Mouse (Mus musculus): ENCODE data around the gene Dennd6b.
A peak's percentile ranks its signal among the peaks of the same experiment; 100 is the strongest.

Dennd6b gene

DNA sequence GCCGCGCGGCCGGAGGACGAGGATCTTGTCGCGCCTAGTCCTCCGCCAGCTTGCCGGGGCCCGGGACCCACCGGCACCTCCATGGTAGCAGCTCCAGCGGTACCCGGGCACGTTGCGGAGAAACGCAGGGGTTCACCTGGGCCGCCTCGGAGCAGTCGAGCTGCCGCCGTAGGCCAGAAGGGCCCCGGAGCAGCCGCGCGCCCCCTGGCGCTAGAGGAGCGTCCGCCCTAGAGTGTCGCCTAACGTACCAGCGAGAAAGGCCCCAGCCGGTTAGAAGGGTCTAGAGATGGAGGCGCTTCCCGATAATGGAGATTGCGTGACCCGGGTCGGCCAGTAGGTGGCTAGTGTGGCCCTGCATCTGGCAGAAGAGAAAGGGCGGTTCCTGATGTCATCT lies at the start of gene Dennd6b:
Dennd6b (minus strand) TSS at position 184 of the 394 bp plus-strand sequence.
- peak; percentile 97 for DNase-seq (ENCODE audit: low spot score)

- DNase-seq (ENCODE audit: low spot score), result no peak
Measured at GRCm38 (mm10) chr15:89241025-89241424, 44.7 kb upstream of the Dennd6b start.

GRCm38 (mm10) chr15:89239751-89240392 lies 43.6 kb upstream of the Dennd6b start:
- DNase-seq (ENCODE audit: low spot score), result no peak

- DNase-seq (ENCODE audit: low spot score), result no peak
Measured at GRCm38 (mm10) chr15:89234052-89234451, 37.8 kb upstream of the Dennd6b start.

DNA sequence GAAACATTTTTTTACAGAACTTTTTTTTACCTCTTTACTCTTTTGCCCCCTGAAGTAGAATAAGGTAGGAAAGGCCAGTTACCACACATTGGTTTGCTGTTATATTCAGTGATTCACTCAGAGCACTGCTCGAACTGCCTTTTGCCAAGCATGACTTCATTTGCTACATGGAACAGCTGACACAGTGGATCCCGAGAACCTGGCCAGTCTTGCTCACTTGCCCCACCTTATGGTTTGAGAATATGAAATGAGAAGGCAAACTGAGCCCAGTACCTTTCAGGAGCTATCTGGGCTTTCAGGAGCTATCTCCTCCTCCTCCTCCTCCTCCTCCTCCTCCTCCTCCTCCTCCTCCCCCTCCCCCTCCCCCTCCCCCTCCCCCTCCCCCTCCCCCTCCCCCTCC lies 37.3 kb upstream of the Dennd6b start:
- peak; percentile 38 for DNase-seq (ENCODE audit: low spot score)

DNA sequence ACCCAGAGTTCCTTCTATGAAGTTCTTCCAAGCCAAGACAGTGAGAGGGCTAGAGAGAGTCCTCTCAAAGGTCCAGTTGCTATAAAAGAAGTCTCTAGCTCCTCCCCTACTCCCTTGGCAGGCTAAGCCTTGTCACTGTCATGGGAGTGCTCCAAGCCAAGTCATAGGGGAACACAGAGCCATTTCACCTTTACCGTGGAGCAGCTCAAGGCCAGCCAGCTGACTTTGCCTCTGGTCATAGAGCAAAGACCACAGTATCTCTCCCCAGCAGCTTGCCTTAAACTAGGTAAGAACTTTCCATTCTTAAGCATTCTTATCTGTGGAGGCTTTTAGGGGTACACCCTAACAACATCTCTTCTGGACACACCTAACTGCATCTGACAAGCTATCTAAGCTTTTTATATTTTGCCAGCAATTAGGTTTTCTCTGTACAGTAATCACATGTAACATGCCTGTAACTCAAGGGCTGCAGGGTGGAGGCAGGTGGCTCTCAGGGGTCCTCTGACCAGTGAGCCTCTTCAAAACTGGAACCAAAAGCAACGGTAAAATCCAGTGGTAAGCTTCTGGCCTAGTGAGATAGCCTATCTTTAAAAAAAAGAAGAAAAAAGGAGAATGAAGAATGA lies 19.4 kb upstream of the Dennd6b start:
- DNase-seq (ENCODE audit: low spot score), result no peak

DNA sequence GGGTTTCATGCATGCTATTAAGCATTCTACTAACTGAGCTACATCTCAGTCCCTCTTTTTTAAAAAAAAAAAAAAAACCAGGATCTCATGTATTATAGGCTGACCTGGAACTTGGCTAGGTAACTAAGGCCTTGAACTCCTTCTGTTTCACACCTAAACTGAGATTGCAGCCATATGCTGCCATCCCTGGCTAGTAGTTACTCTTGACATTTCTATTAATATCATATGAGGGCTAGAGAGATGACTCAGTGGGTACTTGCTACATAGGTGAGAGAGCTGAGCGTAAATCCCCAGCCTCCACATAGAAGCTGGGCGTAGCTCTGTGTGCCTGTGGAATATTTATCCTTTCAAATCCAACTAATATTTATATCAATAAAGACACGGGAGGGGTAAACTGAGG lies 18.7 kb upstream of the Dennd6b start:
- no peak for DNase-seq (ENCODE audit: low spot score)

- DNase-seq (ENCODE audit: low spot score), result no peak
Measured at GRCm38 (mm10) chr15:89213517-89213916, 17.2 kb upstream of the Dennd6b start.

GRCm38 (mm10) chr15:89212495-89212894 lies 16.2 kb upstream of the Dennd6b start:
- DNase-seq (ENCODE audit: low spot score), result no peak

DNA sequence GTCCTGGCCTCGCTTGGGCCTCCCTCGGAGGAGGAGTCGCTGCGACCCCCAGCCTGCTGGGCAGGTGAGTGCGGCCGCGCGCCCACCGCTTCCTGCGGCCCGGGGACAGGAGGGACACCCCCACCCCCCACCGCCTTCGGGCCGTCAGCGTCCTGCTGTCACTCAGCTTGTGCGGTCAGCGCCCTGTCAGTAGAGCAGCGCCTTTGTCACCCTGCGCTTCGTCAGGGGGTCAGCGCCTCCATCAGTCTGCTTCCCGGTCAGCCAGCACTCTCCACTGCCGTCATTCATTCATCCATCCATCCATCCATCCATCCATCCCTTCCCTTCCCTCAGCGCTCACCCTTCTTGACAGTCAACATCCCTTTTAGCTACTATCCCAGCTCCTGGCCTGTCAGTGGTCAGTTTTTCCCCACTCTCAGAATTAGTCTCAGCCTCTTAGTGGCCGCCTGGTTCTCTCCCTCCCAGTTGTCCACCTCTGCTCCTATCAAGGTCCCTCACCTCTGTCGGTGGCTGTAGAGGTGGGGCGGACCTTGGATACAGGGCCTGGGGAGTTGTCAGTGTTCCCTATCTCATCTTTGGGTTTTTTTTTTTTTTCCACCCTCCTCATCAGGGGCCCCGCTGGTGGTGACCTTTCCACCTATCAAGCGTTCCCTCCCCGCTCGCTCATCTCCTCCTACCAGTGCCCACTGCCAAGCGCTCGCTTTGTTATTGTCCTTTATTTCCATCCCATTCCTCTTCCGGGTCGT lies 15.6 kb upstream of the Dennd6b start:
- no peak for DNase-seq (ENCODE audit: low spot score)

GRCm38 (mm10) chr15:89210915-89211715 lies 14.8 kb upstream of the Dennd6b start, which contains the start of gene Ppp6r2:
Gene Ppp6r2, plus strand, starts transcription at chr15:89211553.
- peak; percentile 78 for DNase-seq (ENCODE audit: low spot score)

GRCm38 (mm10) chr15:89209886-89210761 lies 13.8 kb upstream of the Dennd6b start:
- DNase-seq (ENCODE audit: low spot score), result peak; percentile 89

- DNase-seq (ENCODE audit: low spot score), result no peak
Measured at GRCm38 (mm10) chr15:89207457-89207856, 11.2 kb upstream of the Dennd6b start.

DNA sequence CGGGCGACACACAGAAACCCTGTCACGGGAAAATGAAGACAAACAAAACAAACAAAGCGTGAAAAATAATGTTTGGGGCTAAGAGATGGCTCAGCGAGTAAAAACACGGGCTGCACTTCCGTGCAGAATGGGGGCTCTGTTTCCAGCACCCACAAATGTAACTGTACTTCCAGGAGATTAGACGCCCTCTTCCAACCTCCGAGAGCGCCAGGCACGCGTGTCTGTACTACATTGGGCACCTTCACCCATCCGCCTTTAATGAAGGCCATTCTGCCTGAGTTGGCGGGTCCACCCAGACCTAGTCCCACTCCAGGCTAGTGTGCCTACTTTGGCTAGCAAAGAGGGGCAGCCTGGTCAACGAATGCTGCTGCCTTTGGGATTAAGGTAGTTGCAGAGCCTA lies 760 bp upstream of the Dennd6b start:
- DNase-seq (ENCODE audit: low spot score), result no peak

DNA sequence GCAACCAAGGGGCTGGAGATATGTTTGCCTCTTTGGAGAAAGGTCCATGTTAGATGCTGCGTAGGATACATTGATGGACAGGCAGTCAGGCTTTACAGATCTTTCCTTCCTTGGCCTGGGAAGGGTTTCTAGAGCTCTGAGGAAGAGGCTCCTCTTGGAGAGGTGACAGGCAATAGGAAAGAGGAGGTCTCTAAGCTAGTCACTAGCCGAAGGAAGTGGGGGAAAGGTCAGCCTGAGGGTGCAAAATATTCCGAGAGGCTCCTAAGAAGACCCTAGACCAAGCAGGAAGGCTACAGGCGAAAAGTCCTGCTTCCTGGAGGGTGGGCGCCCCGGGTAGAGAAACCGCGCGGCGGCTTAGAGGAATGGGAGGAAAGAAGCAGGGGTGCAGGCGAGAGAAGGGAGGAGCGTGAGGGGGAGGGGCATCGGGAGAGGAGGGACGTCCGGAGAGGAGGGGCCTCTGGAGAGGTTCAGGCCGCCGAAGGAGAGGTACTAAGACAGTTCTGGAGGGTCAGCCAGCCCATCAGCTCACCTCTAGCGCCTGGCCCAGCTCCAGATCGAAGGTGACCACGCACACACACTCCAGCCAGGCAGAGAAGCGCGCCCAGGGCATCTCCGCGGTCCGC lies 495 bp downstream of the Dennd6b start:
- DNase-seq (ENCODE audit: low spot score), result peak; percentile 92

DNA sequence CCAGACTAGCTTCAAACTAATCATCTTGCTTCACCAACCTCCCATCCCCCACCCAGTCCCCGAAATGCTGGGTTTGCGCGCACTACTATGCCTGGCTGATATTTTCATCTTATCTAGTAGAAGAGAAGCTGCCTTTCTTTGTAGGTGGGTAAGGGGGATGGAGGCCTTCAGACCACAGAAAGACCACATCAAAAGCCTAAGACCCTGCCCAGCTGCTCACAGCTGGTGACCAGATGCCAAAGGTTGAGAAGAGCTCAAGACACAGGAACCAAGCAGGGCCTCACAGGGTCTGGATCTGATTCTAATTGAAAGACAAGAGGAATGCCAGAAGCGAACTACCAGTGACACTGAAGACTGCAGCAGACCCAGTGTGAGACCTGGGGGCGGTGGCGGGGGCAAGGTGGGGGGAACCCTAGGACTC lies 1.0 kb downstream of the Dennd6b start:
- no peak for DNase-seq (ENCODE audit: low spot score)

DNA sequence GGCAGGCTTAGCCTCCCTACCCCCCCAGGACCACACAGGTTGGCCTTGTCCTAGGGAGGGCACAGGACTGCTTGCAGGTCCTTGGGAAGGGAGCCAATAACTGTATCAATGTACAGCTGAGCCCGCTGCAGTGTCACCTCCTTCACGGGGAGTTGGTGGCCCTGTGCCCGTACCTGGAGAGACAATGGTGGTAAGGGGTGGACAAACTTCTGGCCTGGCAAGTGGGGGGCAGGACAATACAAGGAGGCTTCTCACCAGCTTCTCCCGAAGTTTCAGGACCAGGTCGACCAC lies 11.4 kb downstream of the Dennd6b start:
- no peak for DNase-seq (ENCODE audit: low spot score)

GRCm38 (mm10) chr15:89184141-89184936 lies 12.0 kb downstream of the Dennd6b start:
- no peak for DNase-seq (ENCODE audit: low spot score)

GRCm38 (mm10) chr15:89182842-89183241 lies 13.5 kb downstream of the Dennd6b start:
- DNase-seq (ENCODE audit: low spot score), result no peak

DNA sequence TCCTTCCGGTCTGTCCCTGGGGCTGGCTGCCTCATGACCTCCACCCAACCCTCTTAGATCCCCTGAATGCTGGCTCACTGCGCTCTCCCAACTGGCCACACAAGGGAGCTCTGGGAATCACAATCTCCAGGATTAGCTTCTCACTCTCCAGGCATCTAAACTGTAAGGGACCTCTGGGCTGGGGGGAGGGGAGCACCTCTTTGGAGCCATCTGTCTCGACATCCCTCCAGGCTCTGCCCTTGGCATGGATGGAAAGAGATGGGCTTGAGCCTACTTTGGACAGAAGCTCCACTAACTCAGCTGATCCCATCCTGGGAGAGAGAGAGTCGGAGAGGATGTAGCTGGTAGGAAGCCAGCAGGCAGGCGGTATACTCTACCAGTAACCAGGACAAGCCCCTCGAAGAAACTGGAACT lies 14.0 kb downstream of the Dennd6b start:
- DNase-seq (ENCODE audit: low spot score), result no peak
